8 mouse cellular contexts compared by ENCODE assay signal in genomic region chr9:108753326-108753725, GRCm38 (mm10). TPM values are rescaled to one million over a fixed set of nuclear protein-coding genes. Genes with fewer than 3 reads are reported as not detected.
A peak's percentile ranks its signal among the peaks of the same experiment; 100 is the strongest.
DNase-seq lines count a peak whose midpoint lies in the region; ATAC-seq and TF ChIP-seq lines count a peak whose summit lies in the region.
"Had no signal": no experiment of that assay in that cellular context is flagged by ENCODE, and none has a peak within 500 bp of the region (broad histone marks: within the 10 kb centered on the region; RNA-seq: fewer than 3 reads in every experiment).

No protein-coding gene starts in this region.

- no peak overlapping the region for H3K4me3 ChIP-seq in bone marrow macrophage, adult 2 months (ENCODE audit: insufficient read depth, low read length)
- no peak overlapping the region for H3K4me3 ChIP-seq in liver, embryonic 14.5 days (ENCODE audit: insufficient read depth in 1 of 2, low read depth in 2 of 2, low read length in 2 of 2)
- H3K4me3 ChIP-seq: limb, embryonic 13.5 days had no signal

- peak; percentile 56 for DNase-seq in 3134 (ENCODE audit: extremely low read depth, insufficient read length, low spot score)
- DNase-seq in B cell, adult 2 months: peak; percentile 55 to 56
- DNase-seq in kidney, postnatal 10 days: peak; percentile 59
- peak in 1 of 3 experiments; percentile 16 for DNase-seq in liver, embryonic 14.5 days (ENCODE audit: low read depth in 3 of 3, low spot score in 3 of 3)
- peak; percentile 48 for DNase-seq in right cerebral cortex, postnatal 25 days

- no peak overlapping the region for H3K4me2 ChIP-seq in liver, embryonic 14.5 days (ENCODE audit: low read depth)
- H3K4me2 ChIP-seq: limb, embryonic 13.5 days had no signal

- H3K4me1 ChIP-seq in bone marrow macrophage, adult 2 months (ENCODE audit: control insufficient read depth, insufficient read depth, low read length): no peaks in the 10 kb centered on the region
- peaks cover 0 to 3% of the 10 kb centered on the region in 2 experiments; a peak in 1 of 4 replicates for H3K4me1 ChIP-seq in liver, embryonic 14.5 days (replicated peaks; ENCODE audit: control insufficient read depth in 2 of 2, insufficient read depth in 2 of 2, low read length in 1 of 2)
- H3K4me1 ChIP-seq: limb, embryonic 13.5 days had no signal

- H3K36me3 ChIP-seq in liver, embryonic 14.5 days (replicated peaks; ENCODE audit: control insufficient read depth, insufficient read depth, low read depth): no peaks in the 10 kb centered on the region

- TF ChIP-seq CTCF in bone marrow macrophage, adult 2 months (IDR thresholded peaks at IDR 0.05; ENCODE audit: low read depth, low read length): peak; percentile 76
- TF ChIP-seq CTCF in liver, embryonic 14.5 days (IDR thresholded peaks at IDR 0.05; ENCODE audit: low read depth): peak; percentile 84

- H3K27me3 ChIP-seq in liver, embryonic 14.5 days (ENCODE audit: control insufficient read depth, insufficient read depth, low read length): no peaks in the 10 kb centered on the region
- H3K27me3 ChIP-seq: limb, embryonic 13.5 days had no signal

- no peak overlapping the region for H3K27ac ChIP-seq in bone marrow macrophage, adult 2 months (ENCODE audit: insufficient read depth, low read depth, low read length)
- H3K27ac ChIP-seq in liver, embryonic 14.5 days: no peak overlapping the region
- H3K27ac ChIP-seq: limb, embryonic 13.5 days had no signal

- peak; percentile 60; the same call in 1 of the 2 replicates for ATAC-seq in erythroid progenitor cell, adult 5-6 weeks (replicated peaks; ENCODE audit: low FRiP score, poor library complexity, severe bottlenecking)
- no peak for ATAC-seq in liver, embryonic 14.5 days (ENCODE audit: insufficient read depth)

- TF ChIP-seq POLR2A in bone marrow macrophage, adult 2 months (IDR thresholded peaks at IDR 0.05; ENCODE audit: borderline replicate concordance, low read depth, low read length): no peak

- H3K9me3 ChIP-seq in liver, embryonic 14.5 days (ENCODE audit: control insufficient read depth, low read length): no peaks in the 10 kb centered on the region

- 60% methylated on average over 9 of the region's 9 CpGs for WGBS in liver, embryonic 14.5 days (ENCODE audit: insufficient replicate concordance)

- H3K9ac ChIP-seq in liver, embryonic 14.5 days (replicated peaks): no peak overlapping the region
- H3K9ac ChIP-seq: limb, embryonic 13.5 days had no signal

- TF ChIP-seq EP300 in liver, embryonic 14.5 days (IDR thresholded peaks at IDR 0.05; ENCODE audit: low read depth): no peak

RNA-seq across cellular contexts. Expression of gene Ip6k2, which starts 30.3 kb away (rescaled TPM):
- polyA plus RNA-seq in bone marrow macrophage, adult 2 months (2012; ENCODE audit: insufficient read depth, insufficient read length, missing spikeins): 37.3 and 40.7 TPM in 2 replicates
- 16.2 and 32.7 TPM in 2 replicates for total RNA-seq in erythroid progenitor cell, adult 5-6 weeks (2015; ENCODE audit: low replicate concordance)
- 32.5 and 80.9 TPM in 2 replicates for total RNA-seq in erythroid progenitor cell, adult 5-6 weeks (2017; ENCODE audit: low replicate concordance)
- polyA plus RNA-seq in liver, embryonic 14.5 days (2012; rRNA removed): 27.7 and 29.2 TPM in 2 replicates
- 10.4 and 11.7 TPM in 2 replicates for polyA plus RNA-seq in liver, embryonic 14.5 days (2014; fragmentation: Nextera tagmentation; extraction: Ambion mirVana)

RNA-seq across cellular contexts. Expression of gene Nckipsd, which starts 54.8 kb away (rescaled TPM):
- 25.6 and 29.0 TPM in 2 replicates for polyA plus RNA-seq in bone marrow macrophage, adult 2 months (2012; ENCODE audit: insufficient read depth, insufficient read length, missing spikeins)
- total RNA-seq in erythroid progenitor cell, adult 5-6 weeks (2015; ENCODE audit: low replicate concordance): 2.9 and 6.1 TPM in 2 replicates
- total RNA-seq in erythroid progenitor cell, adult 5-6 weeks (2017; ENCODE audit: low replicate concordance): 9.8 and 20.6 TPM in 2 replicates
- polyA plus RNA-seq in liver, embryonic 14.5 days (2012; rRNA removed): 3.4 and 4.0 TPM in 2 replicates
- 3.2 TPM in 2 replicates for polyA plus RNA-seq in liver, embryonic 14.5 days (2014; fragmentation: Nextera tagmentation; extraction: Ambion mirVana)
